Mouse (Mus musculus): Measurements from ENCODE around the gene Gpr39. TPM values are rescaled to one million over a fixed set of nuclear protein-coding genes. Genes with fewer than 3 reads are reported as not detected.

Gpr39 gene
- total and polyA plus RNA-seq, 3 experiments = not detected

- TF ChIP-seq ETS1 (IDR thresholded peaks at IDR 0.05; ENCODE audit: low read depth, low read length) = no peak
- TF ChIP-seq NELFE (IDR thresholded peaks at IDR 0.05; ENCODE audit: low read depth, low read length) = no peak
- no peak for TF ChIP-seq GATA1 (IDR thresholded peaks at IDR 0.05; ENCODE audit: low read depth, low read length)
- TF ChIP-seq E2F4 (IDR thresholded peaks at IDR 0.05; ENCODE audit: borderline replicate concordance, low read depth, low read length) = no peak
- no peak for TF ChIP-seq TBP (IDR thresholded peaks at IDR 0.05; ENCODE audit: low read depth, low read length)
- TF ChIP-seq POLR2A (IDR thresholded peaks at IDR 0.05; ENCODE audit: control insufficient read depth in 1 of 2, insufficient read depth in 1 of 2, low read depth in 1 of 2, low read length in 2 of 2, poor library complexity in 1 of 2) = no peak
- TF ChIP-seq EP300 (IDR thresholded peaks at IDR 0.05; ENCODE audit: low read depth in 1 of 2, low read length in 2 of 2) = no peak
- no peak for TF ChIP-seq NRF1 (IDR thresholded peaks at IDR 0.05; ENCODE audit: insufficient read depth, low read depth, low read length, poor library complexity, severe bottlenecking)
- no peak for TF ChIP-seq CTCF (IDR thresholded peaks at IDR 0.05 in 2 of 3, conservative IDR thresholded peaks at IDR 0.05 in 1 of 3; ENCODE audit: control insufficient read depth in 1 of 3, insufficient read depth in 1 of 3, low read depth in 2 of 3, low read length in 3 of 3, poor library complexity in 1 of 3, severe bottlenecking in 1 of 3)
- TF ChIP-seq MEF2A (IDR thresholded peaks at IDR 0.05; ENCODE audit: extremely low read depth, insufficient replicate concordance, low read depth, low read length, poor library complexity, severe bottlenecking) = no peak
- TF ChIP-seq MXI1 (IDR thresholded peaks at IDR 0.05; ENCODE audit: low read depth, low read length) = no peak
- no peak for TF ChIP-seq ZNF384 (IDR thresholded peaks at IDR 0.05; ENCODE audit: low read depth, low read length)
- TF ChIP-seq CHD1 (IDR thresholded peaks at IDR 0.05; ENCODE audit: low read depth, low read length) = no peak
- TF ChIP-seq MYC (IDR thresholded peaks at IDR 0.05; ENCODE audit: low read depth, low read length) = no peak
- no peak for TF ChIP-seq POLR2AphosphoS5 (IDR thresholded peaks at IDR 0.05; ENCODE audit: borderline replicate concordance, low read depth, low read length)
- no peak for TF ChIP-seq HCFC1 (IDR thresholded peaks at IDR 0.05; ENCODE audit: low read depth, low read length)
- no peak for TF ChIP-seq GABPA (IDR thresholded peaks at IDR 0.05; ENCODE audit: low read depth, low read length)
- TF ChIP-seq CHD2 (IDR thresholded peaks at IDR 0.05; ENCODE audit: low read length) = no peak
- TF ChIP-seq TAL1 (IDR thresholded peaks at IDR 0.05; ENCODE audit: low read length) = no peak
- TF ChIP-seq TCF12 (IDR thresholded peaks at IDR 0.05; ENCODE audit: low read depth, low read length) = no peak
- Histone ChIP-seq H3K9ac (ENCODE audit: control insufficient read depth, low read depth, low read length, poor library complexity, severe bottlenecking) (no peak overlapping the region), H3K4me3 (ENCODE audit: control insufficient read depth in 1 of 2, insufficient read depth in 1 of 2, low read depth in 2 of 2, low read length in 2 of 2) (no peak overlapping the region), H3K4me1 (ENCODE audit: control insufficient read depth in 1 of 2, insufficient read depth in 2 of 2, low read length in 2 of 2) (no peaks in the 10 kb centered on the region), H3K27me3 (ENCODE audit: control insufficient read depth in 1 of 2, insufficient read depth in 2 of 2, low read length in 2 of 2) (no peaks in the 10 kb centered on the region), H3K9me3 (replicated peaks; ENCODE audit: insufficient read depth, low read length) (no peaks in the 10 kb centered on the region), H3K36me3 (ENCODE audit: control insufficient read depth in 1 of 2, insufficient read depth in 2 of 2, low read length in 2 of 2) (no peaks in the 10 kb centered on the region), H3K79me2 (ENCODE audit: control insufficient read depth, insufficient read depth, low read length, poor library complexity) (no peaks in the 10 kb centered on the region), H3K27ac (ENCODE audit: control insufficient read depth, low read depth, low read length) (no peak overlapping the region)
- no peak for DNase-seq (ENCODE audit: low read depth, low spot score)
Observed at GRCm38 (mm10) chr1:125729025-125729565, 52.3 kb downstream of the Gpr39 start.

All from MEL (cell line).